Mouse (Mus musculus) gonadal fat pad, adult 2 months (tissue): Measurements from ENCODE around the gene Dzip1l. TPM values are rescaled to one million over a fixed set of nuclear protein-coding genes. Genes with fewer than 3 reads are reported as not detected.
"Not testable (repeated sequence)": the region's sequence is repeated elsewhere in the genome, so short reads cannot be mapped to it uniquely, and the experiment has no call there.

Experiments used
- DNase-seq: peaks from one replicate; pipeline ENCODE4 v3.0.0-alpha.2; 2012; ENCODE audit warnings: low read depth
- polyA plus RNA-seq: library from polyadenylated mRNA; depleted of rRNA; stranded (reverse); fragments of >200 nt; gene quantifications from 2 replicates; pipeline ENCODE4 v1.2.3, GENCODE M21; 2012; rRNA removed

The Dzip1l gene
- 2.0 and 2.9 TPM in 2 replicates for polyA plus RNA-seq

DNA sequence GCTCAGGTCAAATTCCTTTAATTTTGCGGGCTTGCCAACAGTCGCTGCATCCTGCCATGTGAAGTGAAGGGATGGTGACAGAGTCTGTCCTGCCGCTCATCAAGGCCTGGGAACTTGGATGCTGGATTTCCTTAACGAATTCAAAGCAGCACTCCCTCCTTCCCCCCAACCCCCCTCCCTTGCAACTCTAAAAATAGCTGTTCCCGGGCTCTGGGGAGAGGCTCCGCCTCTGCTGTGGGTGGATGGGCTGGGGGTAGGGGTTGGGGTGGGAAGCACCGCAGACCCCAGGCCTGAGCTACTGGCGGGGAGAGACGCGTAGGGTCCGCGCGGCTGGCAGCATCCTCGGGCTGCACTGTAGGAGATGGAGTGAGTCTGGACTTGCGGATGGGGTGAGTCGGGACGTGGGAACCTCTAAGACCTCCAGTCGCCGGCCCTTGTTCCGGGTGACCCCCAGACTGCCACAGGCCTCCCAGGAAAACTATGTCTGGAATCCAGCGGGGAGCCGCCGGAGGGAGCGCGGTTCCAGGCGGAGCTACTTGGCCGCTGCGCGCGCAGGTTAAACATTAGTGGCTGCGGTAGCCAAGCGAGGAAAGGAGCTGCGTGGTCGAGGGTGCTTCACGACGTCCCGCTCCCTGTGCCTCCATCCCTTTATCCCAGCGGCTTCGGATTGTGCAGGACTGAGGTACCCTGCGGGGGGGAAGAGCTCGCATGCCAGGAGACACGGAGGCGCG lies at the start of gene Dzip1l:
Gene Dzip1l, plus strand, starts transcription at position 216 of the 731 bp plus-strand sequence.
- no peak for DNase-seq

GRCm38 (mm10) chr9:99580655-99581054 lies 48.6 kb upstream of the Dzip1l start:
- no peak for DNase-seq

GRCm38 (mm10) chr9:99587505-99588202 lies 41.6 kb upstream of the Dzip1l start:
- DNase-seq: no peak

DNA sequence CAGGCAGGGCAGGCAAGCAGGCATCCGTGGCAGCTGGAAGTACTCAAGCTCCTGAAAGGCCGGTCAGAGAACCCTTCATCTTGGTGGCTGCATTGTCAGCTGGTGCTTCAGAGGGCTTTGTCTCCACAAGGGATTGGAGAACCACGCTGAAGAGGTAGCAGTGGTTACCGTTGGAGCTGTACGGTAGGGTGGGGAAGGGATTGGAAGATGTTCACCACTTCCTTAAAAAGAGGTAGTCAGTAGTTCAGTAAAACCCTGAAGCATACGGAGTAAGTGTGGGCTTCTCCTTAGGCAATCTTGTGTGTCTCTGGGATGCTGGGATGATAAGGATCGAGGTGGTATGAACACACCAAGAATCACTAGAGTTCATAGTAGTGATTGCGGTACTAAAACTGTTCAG lies 38.2 kb upstream of the Dzip1l start:
- DNase-seq: no peak

- DNase-seq: not testable (repeated sequence)
Measured at GRCm38 (mm10) chr9:99599127-99599526, 30.2 kb upstream of the Dzip1l start.

- no peak for DNase-seq
Measured at GRCm38 (mm10) chr9:99603566-99603965, 25.7 kb upstream of the Dzip1l start.

DNA sequence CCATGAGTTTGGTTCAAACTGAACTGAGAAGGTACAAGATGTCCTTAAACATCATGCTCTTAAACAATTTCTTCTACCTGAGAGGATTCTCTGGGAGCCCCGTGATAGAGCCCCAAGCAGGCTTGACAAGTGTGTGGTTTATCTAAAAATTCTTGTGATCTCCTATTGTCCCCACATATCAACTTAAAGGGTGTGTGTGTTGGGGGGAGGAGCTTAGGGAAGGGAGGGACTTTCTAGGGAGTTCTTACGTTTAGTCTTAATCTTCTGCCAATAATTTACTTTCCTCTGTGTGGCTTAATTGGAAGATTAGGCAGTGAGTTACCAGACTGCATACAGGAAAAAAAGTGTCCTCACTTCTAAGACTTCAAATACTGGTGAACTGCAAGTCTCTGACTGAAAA lies 17.1 kb upstream of the Dzip1l start, which contains the start of gene A4gnt:
Gene A4gnt, plus strand, starts transcription at position 301 of the 400 bp plus-strand sequence.
- no peak for DNase-seq

GRCm38 (mm10) chr9:99619688-99620087 lies 9.6 kb upstream of the Dzip1l start:
- DNase-seq: no peak

DNA sequence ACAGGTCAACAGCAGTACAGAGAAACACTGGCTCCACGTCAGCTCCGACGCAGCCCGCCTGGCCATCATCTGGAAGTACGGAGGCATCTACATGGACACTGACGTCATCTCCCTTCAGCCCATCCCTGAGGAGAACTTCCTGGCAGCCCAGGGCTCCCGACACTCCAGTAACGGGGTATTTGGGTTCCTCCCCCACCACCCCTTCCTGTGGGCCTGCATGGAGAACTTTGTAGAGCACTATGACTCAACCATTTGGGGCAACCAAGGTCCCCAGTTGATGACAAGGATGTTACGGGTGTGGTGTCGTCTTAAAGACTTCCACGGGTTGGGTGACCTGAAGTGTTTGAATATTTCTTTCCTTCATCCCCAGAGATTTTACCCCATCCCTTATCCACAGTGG lies 9.1 kb upstream of the Dzip1l start:
- no peak for DNase-seq

GRCm38 (mm10) chr9:99622034-99622433 lies 7.3 kb upstream of the Dzip1l start:
- DNase-seq: no peak

- DNase-seq: no peak
Measured at GRCm38 (mm10) chr9:99622966-99623365, 6.3 kb upstream of the Dzip1l start.

- no peak for DNase-seq
Measured at GRCm38 (mm10) chr9:99624117-99624516, 5.2 kb upstream of the Dzip1l start.

GRCm38 (mm10) chr9:99628581-99628980 lies 715 bp upstream of the Dzip1l start:
- no peak for DNase-seq

- DNase-seq: no peak
Measured at GRCm38 (mm10) chr9:99630071-99630470, 775 bp downstream of the Dzip1l start.

GRCm38 (mm10) chr9:99630528-99631125 lies 1.3 kb downstream of the Dzip1l start:
- DNase-seq: no peak

- DNase-seq: no peak
Measured at GRCm38 (mm10) chr9:99631781-99632180, 2.5 kb downstream of the Dzip1l start.

DNA sequence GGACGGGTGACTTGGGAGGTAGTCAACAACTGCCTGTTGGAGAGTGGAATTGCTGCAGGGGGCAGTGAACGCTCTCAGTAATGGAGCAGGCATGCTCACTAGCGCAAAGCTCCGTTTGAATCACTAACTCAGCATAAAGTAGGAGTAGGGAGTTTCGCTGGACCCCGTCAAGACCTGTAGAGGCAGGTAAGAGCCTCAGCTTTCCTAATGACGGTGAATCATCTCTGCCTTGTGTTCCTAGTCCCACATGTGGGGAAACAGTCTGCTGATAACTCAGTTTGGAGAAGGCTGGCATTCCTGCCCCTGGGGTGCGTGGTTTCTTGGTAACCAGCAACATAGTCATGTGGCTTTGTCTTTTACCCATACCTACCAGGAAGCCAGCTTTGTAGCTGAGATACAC lies 3.0 kb downstream of the Dzip1l start:
- DNase-seq: peak; percentile 87

DNA sequence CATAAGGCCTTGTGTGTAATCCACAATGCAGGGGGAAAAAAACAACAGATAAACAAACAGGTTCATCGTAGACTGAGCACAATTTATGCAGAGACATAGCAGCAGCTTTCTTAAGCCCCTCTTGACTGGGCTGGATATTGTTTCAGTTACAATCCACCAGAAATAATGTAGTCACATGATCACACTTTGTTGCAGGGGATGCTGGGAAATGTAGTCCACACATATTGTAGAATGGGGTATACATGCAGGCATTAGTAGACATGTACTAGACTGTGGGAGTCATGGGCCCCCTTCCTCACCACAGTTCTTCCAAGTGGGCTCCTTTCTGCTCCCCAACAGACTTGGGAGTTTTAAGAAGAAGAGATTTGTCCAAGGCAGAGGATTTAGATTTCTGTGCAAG lies 7.5 kb downstream of the Dzip1l start:
- DNase-seq: no peak

DNA sequence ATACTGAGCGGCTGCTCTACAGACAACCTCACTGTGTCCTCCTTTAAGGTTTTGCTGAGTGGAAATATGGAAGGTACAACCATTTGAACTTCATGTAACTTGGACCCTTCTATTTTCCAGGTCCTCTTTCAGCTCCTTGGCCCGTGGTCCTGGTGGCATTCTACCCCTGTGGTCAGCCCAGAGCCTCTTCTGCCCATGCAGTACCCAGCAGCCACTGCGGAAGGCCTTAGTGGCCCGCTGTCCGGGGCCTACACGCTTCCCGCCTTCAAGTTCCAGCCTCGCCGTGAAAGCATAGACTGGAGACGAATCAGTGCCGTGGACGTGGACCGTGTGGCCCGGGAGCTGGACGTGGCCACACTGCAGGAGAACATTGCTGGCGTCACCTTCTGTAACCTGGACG lies 7.9 kb downstream of the Dzip1l start:
- DNase-seq: no peak

GRCm38 (mm10) chr9:99637736-99638135 lies 8.4 kb downstream of the Dzip1l start:
- no peak for DNase-seq

DNA sequence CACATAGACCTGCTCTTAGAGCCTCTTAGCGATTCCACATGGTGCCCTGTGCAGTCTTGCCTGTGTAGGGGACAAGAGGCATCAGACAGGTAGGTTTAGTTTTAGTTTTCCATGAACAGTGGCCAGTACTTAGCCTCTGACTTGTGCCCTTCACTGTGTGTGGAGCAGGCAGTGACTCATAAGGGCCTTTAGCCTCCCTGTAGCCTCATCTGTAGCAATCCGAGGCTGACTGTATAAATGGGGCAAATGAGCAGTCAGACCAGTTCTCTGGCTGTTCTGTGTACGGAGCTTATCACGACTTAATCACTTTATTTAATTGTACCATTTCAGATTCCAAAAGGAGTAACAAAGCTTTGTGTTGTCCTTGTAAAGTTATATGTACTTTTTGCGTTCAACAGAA lies 10.7 kb downstream of the Dzip1l start:
- peak; percentile 89 for DNase-seq

- DNase-seq: no peak
Measured at GRCm38 (mm10) chr9:99645416-99645815, 16.1 kb downstream of the Dzip1l start.

DNA sequence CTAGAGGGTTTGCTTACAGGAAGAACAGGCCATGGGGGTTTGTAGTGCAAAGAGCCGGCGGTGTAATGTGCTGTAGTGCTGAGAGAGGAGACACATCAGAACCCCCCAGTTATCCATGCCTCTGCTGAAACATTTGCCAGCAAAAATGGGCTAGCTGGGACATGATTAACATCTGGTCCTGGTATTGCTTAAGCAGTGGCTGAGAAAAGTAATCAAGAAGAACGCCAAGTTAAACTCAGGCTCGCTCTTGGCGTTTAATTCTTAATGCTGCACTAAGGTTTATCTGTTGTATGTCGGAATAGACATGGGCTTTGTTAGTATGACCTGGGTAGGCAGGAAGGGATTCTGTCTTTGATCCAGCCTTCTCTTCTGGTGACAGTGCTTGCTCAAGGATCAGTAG lies 16.8 kb downstream of the Dzip1l start:
- DNase-seq: peak; percentile 92
